Mouse (Mus musculus): ENCODE measurements at regions not wholly inside any gene's neighbourhood (a gene's known extent, or its start where the extent isn't known, plus 50 kb on each side); places are given as distances from the start of the nearest gene placed in this dataset.

GRCm38 (mm10) chr7:71488016-71488650, 136.8 kb upstream of the Gm10295 start:
- no peak for DNase-seq (ENCODE audit: extremely low spot score)

GRCm38 (mm10) chr7:71475383-71475782, 124.1 kb upstream of the Gm10295 start:
- DNase-seq (ENCODE audit: extremely low spot score): no peak

GRCm38 (mm10) chr7:71472384-71473141, 121.3 kb upstream of the Gm10295 start:
- DNase-seq (ENCODE audit: extremely low spot score): no peak

GRCm38 (mm10) chr7:71471658-71472383, 120.5 kb upstream of the Gm10295 start:
- peak; percentile 72 for DNase-seq (ENCODE audit: extremely low spot score)

GRCm38 (mm10) chr7:71471319-71471657, 120.0 kb upstream of the Gm10295 start:
- no peak for DNase-seq (ENCODE audit: extremely low spot score)

- no peak for DNase-seq (ENCODE audit: extremely low spot score)
Observed at GRCm38 (mm10) chr7:71470418-71470817, 119.1 kb upstream of the Gm10295 start.

- DNase-seq (ENCODE audit: extremely low spot score): no peak
Observed at GRCm38 (mm10) chr7:71469951-71470350, 118.7 kb upstream of the Gm10295 start.

GRCm38 (mm10) chr7:71467436-71468127, 116.3 kb upstream of the Gm10295 start:
- no peak for DNase-seq (ENCODE audit: extremely low spot score)

- DNase-seq (ENCODE audit: extremely low spot score): no peak
Observed at GRCm38 (mm10) chr7:71464127-71464526, 112.8 kb upstream of the Gm10295 start.

GRCm38 (mm10) chr7:71463565-71463964, 112.3 kb upstream of the Gm10295 start:
- DNase-seq (ENCODE audit: extremely low spot score): no peak

GRCm38 (mm10) chr7:71459805-71460204, 108.5 kb upstream of the Gm10295 start:
- no peak for DNase-seq (ENCODE audit: extremely low spot score)

GRCm38 (mm10) chr7:71458104-71458754, 106.9 kb upstream of the Gm10295 start:
- no peak for DNase-seq (ENCODE audit: extremely low spot score)

- no peak for DNase-seq (ENCODE audit: extremely low spot score)
Observed at GRCm38 (mm10) chr7:71457409-71458103, 106.3 kb upstream of the Gm10295 start.

- DNase-seq (ENCODE audit: extremely low spot score): no peak
Observed at GRCm38 (mm10) chr7:71456421-71456820, 105.1 kb upstream of the Gm10295 start.

- no peak for DNase-seq (ENCODE audit: extremely low spot score)
Observed at GRCm38 (mm10) chr7:71440330-71441240, 89.3 kb upstream of the Gm10295 start.

- DNase-seq (ENCODE audit: extremely low spot score): no peak
Observed at GRCm38 (mm10) chr7:71425982-71426381, 74.7 kb upstream of the Gm10295 start.

GRCm38 (mm10) chr7:71419261-71419660, 68.0 kb upstream of the Gm10295 start:
- DNase-seq (ENCODE audit: extremely low spot score): no peak

GRCm38 (mm10) chr7:71418856-71419255, 67.6 kb upstream of the Gm10295 start:
- no peak for DNase-seq (ENCODE audit: extremely low spot score)

- no peak for DNase-seq (ENCODE audit: extremely low spot score)
Observed at GRCm38 (mm10) chr7:71414756-71415155, 63.5 kb upstream of the Gm10295 start.

- no peak for DNase-seq (ENCODE audit: extremely low spot score)
Observed at GRCm38 (mm10) chr7:71413121-71413520, 61.8 kb upstream of the Gm10295 start.

Measured in embryo, embryonic 9.5 days (tissue).